31 mouse cellular contexts compared by ENCODE assay signal in the genomic region with DNA sequence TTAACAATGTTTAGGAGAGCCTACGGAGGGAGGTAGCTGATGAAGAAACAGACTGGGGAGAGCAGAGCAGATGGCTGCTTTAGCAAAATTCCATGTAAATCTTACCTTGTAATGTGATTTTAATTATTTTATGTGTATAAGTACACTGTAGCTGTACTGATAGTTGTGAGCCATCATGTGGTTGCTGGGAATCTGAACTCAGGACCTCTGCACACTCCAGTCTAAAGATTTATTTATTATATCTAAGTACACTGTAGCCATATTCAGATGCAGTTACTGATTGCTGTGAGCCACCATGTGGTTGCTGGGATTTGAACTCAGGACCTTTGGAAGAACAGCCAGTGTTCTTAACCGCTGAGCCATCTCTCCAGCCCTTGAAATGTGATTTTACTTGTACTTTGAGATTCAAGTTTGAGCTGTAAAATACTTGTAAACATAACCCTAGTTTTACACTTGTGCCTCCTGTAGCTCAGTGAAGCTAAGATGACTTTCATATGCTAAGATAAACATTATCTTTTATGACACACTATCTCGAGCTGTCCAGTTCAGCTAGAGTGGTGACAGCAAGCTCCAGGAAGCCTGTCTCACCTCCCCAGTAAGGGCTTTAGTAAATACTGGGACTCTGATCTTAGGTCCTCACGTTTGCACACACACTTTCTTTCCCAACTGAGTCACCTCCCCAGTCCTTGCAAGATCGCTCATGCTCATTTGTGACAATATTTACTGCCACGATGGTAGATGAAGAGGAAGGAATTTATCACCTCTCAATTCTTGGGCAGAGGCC. TPM values are rescaled to one million over a fixed set of nuclear protein-coding genes. Genes with fewer than 3 reads are reported as not detected.
DNase-seq lines count a peak whose midpoint lies in the region; ATAC-seq and TF ChIP-seq lines count a peak whose summit lies in the region.
"Had no signal": no experiment of that assay in that cellular context is flagged by ENCODE, and none has a peak within 500 bp of the region (broad histone marks: within the 10 kb centered on the region; RNA-seq: fewer than 3 reads in every experiment).

No protein-coding gene starts in this region.

- H3K9me3 ChIP-seq in liver, embryonic 11.5 days (ENCODE audit: control insufficient read depth, low read length): no peaks in the 10 kb centered on the region
- no peaks in the 10 kb centered on the region for H3K9me3 ChIP-seq in intestine, postnatal 0 days (ENCODE audit: control insufficient read depth)
- H3K9me3 ChIP-seq in stomach, postnatal 0 days (ENCODE audit: control insufficient read depth, low read length): no peaks in the 10 kb centered on the region
- H3K9me3 ChIP-seq in hindbrain, embryonic 10.5 days: no peaks in the 10 kb centered on the region
- H3K9me3 ChIP-seq: heart, embryonic 12.5 days; liver, embryonic 15.5 days; midbrain, embryonic 10.5 days; neural tube, embryonic 13.5 days had no signal

- H3K9ac ChIP-seq in heart, adult 2 months (ENCODE audit: low read depth, low read length): no peak overlapping the region
- H3K9ac ChIP-seq in liver, embryonic 11.5 days (ENCODE audit: low read depth, low read length): no peak overlapping the region
- H3K9ac ChIP-seq in intestine, postnatal 0 days (ENCODE audit: low read depth, low read length): no peak overlapping the region
- H3K9ac ChIP-seq in stomach, postnatal 0 days (ENCODE audit: low read length): no peak overlapping the region
- H3K9ac ChIP-seq: forebrain, postnatal 0 days; heart, embryonic 12.5 days; liver, embryonic 15.5 days; neural tube, embryonic 13.5 days had no signal

- no peak for TF ChIP-seq CTCF in heart, adult 2 months (IDR thresholded peaks at IDR 0.05)
- no peak for TF ChIP-seq CTCF in intestine, postnatal 0 days (IDR thresholded peaks at IDR 0.05; ENCODE audit: low read depth)
- TF ChIP-seq CTCF in stomach, postnatal 0 days (IDR thresholded peaks at IDR 0.05; ENCODE audit: low read depth): no peak
- TF ChIP-seq CTCF in gastrocnemius, adult 2 months (IDR thresholded peaks at IDR 0.05): no peak

- H3K4me1 ChIP-seq in heart, adult 2 months (ENCODE audit: control insufficient read depth, insufficient read depth, low read length): no peaks in the 10 kb centered on the region
- peaks cover 6% of the 10 kb centered on the region; the same call in 1 of the 2 replicates for H3K4me1 ChIP-seq in liver, embryonic 11.5 days (replicated peaks; ENCODE audit: control insufficient read depth, insufficient read depth, low read length)
- no peaks in the 10 kb centered on the region for H3K4me1 ChIP-seq in intestine, postnatal 0 days (replicated peaks; ENCODE audit: control insufficient read depth, insufficient read depth, low read length)
- H3K4me1 ChIP-seq in stomach, postnatal 0 days (replicated peaks; ENCODE audit: control insufficient read depth, insufficient read depth): no peaks in the 10 kb centered on the region
- H3K4me1 ChIP-seq in hindbrain, embryonic 10.5 days (replicated peaks): no peaks in the 10 kb centered on the region
- H3K4me1 ChIP-seq: liver, embryonic 15.5 days; midbrain, embryonic 10.5 days; neural tube, embryonic 13.5 days had no signal

- no peaks in the 10 kb centered on the region for H3K27me3 ChIP-seq in heart, adult 2 months (ENCODE audit: control insufficient read depth, insufficient read depth, low read length)
- no peaks in the 10 kb centered on the region for H3K27me3 ChIP-seq in liver, embryonic 11.5 days (replicated peaks; ENCODE audit: control insufficient read depth, insufficient read depth, low read length)
- H3K27me3 ChIP-seq in intestine, postnatal 0 days (replicated peaks; ENCODE audit: control insufficient read depth, insufficient read depth, low read length): no peaks in the 10 kb centered on the region
- H3K27me3 ChIP-seq in stomach, postnatal 0 days (ENCODE audit: control insufficient read depth, insufficient read depth, low read length): no peaks in the 10 kb centered on the region
- H3K27me3 ChIP-seq in hindbrain, embryonic 10.5 days (ENCODE audit: insufficient read depth, poor library complexity, severe bottlenecking): no peaks in the 10 kb centered on the region
- H3K27me3 ChIP-seq: heart, embryonic 12.5 days; liver, embryonic 15.5 days; neural tube, embryonic 13.5 days had no signal

- whole genome bisulfite sequencing in heart, adult 2 months: 54% methylated on average over 6 of the region's 6 CpGs
- WGBS in liver, embryonic 11.5 days: 64% methylated on average over 6 of the region's 6 CpGs
- WGBS in intestine, postnatal 0 days: 31% methylated on average over 6 of the region's 6 CpGs
- WGBS in stomach, postnatal 0 days: 53% methylated on average over 6 of the region's 6 CpGs
- 77% methylated on average over 6 of the region's 6 CpGs for WGBS in hindbrain, embryonic 10.5 days

- TF ChIP-seq EP300 in heart, adult 2 months (IDR thresholded peaks at IDR 0.05; ENCODE audit: insufficient read depth, low read depth, low read length): no peak
- no peak for TF ChIP-seq EP300 in stomach, postnatal 0 days (optimal IDR thresholded peaks at IDR 0.05)

- peak; percentile 42 for DNase-seq in heart, adult 11 months
- DNase-seq in heart, adult 2 months: no peak
- DNase-seq in liver, embryonic 11.5 days (ENCODE audit: low spot score): no peak
- DNase-seq in liver: no peak
- no peak for DNase-seq in stomach, postnatal 0 days (ENCODE audit: low spot score)
- no peak for DNase-seq in gastrocnemius, adult 2 months
- DNase-seq in hindbrain, embryonic 10.5 days (ENCODE audit: low spot score): no peak
- DNase-seq: adrenal gland, adult 8-10 months; cerebellum, adult 8-10 months; kidney, adult 18-20 months; kidney, postnatal 4 days; layer of hippocampus, adult 9-11 months; right cerebral cortex, postnatal 4 days; thymus, postnatal 25 days had no signal

- peak; percentile 56; the same call in 1 of the 2 replicates for ATAC-seq in liver, embryonic 11.5 days (replicated peaks; ENCODE audit: low FRiP score)
- ATAC-seq in intestine, postnatal 0 days: peak; percentile 80
- peak; percentile 82 for ATAC-seq in stomach, postnatal 0 days (ENCODE audit: low FRiP score, low TSS enrichment)
- ATAC-seq: activated CD4-positive, CD25-positive, alpha-beta regulatory T cell, adult 4 months; CD4-positive, CD25-positive, alpha-beta regulatory T cell, adult 4 months; forebrain, postnatal 0 days; hindbrain, postnatal 0 days; midbrain, embryonic 16.5 days had no signal

- no peak overlapping the region for H3K27ac ChIP-seq in heart, adult 2 months
- H3K27ac ChIP-seq in liver, embryonic 11.5 days (ENCODE audit: low read depth, low read length): peak overlapping the region; percentile 15; the same call in 1 of the 2 replicates
- 0 out of 2 replicates have a peak overlapping the region, but pooled peaks have one; percentile 21 for H3K27ac ChIP-seq in intestine, postnatal 0 days (ENCODE audit: low read depth, low read length)
- H3K27ac ChIP-seq in stomach, postnatal 0 days (replicated peaks): no peak overlapping the region
- H3K27ac ChIP-seq in gastrocnemius, adult 2 months: no peak overlapping the region
- no peak overlapping the region for H3K27ac ChIP-seq in hindbrain, embryonic 10.5 days
- H3K27ac ChIP-seq: hindbrain, postnatal 0 days; left cerebral cortex, adult 2 months; liver, embryonic 15.5 days; macrophage; midbrain, embryonic 10.5 days; neural tube, embryonic 13.5 days had no signal

- TF ChIP-seq POLR2A in heart, adult 2 months (IDR thresholded peaks at IDR 0.05; ENCODE audit: insufficient read depth, low read depth, low read length): no peak

- H3K79me2 ChIP-seq in heart, adult 2 months (replicated peaks; ENCODE audit: control insufficient read depth, insufficient read depth, low read length): no peaks in the 10 kb centered on the region

- intact Hi-C loops in heart, adult 2 months (cut with DNase I): loop anchor here (5.0 kb wide), 1 partner anchor 210 kb away; no protein-coding TSS in a partner anchor
- intact Hi-C loops in gastrocnemius, adult 2 months (cut with DNase I): loop anchor here (5.0 kb wide), 1 partner anchor 210 kb away; no protein-coding TSS in a partner anchor

- no peaks in the 10 kb centered on the region for H3K36me3 ChIP-seq in heart, adult 2 months (ENCODE audit: control insufficient read depth, insufficient read depth, low read length)
- peaks cover 23% of the 10 kb centered on the region for H3K36me3 ChIP-seq in liver, embryonic 11.5 days (ENCODE audit: control insufficient read depth, insufficient read depth, low read length)
- H3K36me3 ChIP-seq in intestine, postnatal 0 days (ENCODE audit: control insufficient read depth, insufficient read depth): peaks cover 31% of the 10 kb centered on the region
- peaks cover 20% of the 10 kb centered on the region for H3K36me3 ChIP-seq in stomach, postnatal 0 days (ENCODE audit: control insufficient read depth, insufficient read depth, low read length)
- peaks cover 62% of the 10 kb centered on the region for H3K36me3 ChIP-seq in hindbrain, embryonic 10.5 days

- H3K4me2 ChIP-seq in liver, embryonic 11.5 days: no peak overlapping the region
- no peak overlapping the region for H3K4me2 ChIP-seq in intestine, postnatal 0 days (replicated peaks; ENCODE audit: low read depth)
- H3K4me2 ChIP-seq in stomach, postnatal 0 days (replicated peaks; ENCODE audit: low read depth): no peak overlapping the region
- H3K4me2 ChIP-seq: heart, embryonic 12.5 days; liver, embryonic 15.5 days; neural tube, embryonic 13.5 days had no signal

- no peak overlapping the region for H3K4me3 ChIP-seq in heart, adult 2 months
- H3K4me3 ChIP-seq in liver, embryonic 11.5 days (ENCODE audit: low read depth, low read length): no peak overlapping the region
- no peak overlapping the region for H3K4me3 ChIP-seq in intestine, postnatal 0 days (ENCODE audit: low read depth, low read length)
- no peak overlapping the region for H3K4me3 ChIP-seq in stomach, postnatal 0 days (ENCODE audit: low read depth, low read length)
- H3K4me3 ChIP-seq in gastrocnemius, adult 2 months: no peak overlapping the region
- no peak overlapping the region for H3K4me3 ChIP-seq in hindbrain, embryonic 10.5 days
- H3K4me3 ChIP-seq: heart, embryonic 12.5 days; left cerebral cortex, adult 2 months; liver, embryonic 15.5 days; midbrain, embryonic 10.5 days; myocyte; neural tube, embryonic 13.5 days had no signal

RNA-seq across cellular contexts. Expression of a gene that starts 40.4 kb away (rescaled TPM):
- total RNA-seq in heart, adult 2 months (2021): 10 to 100 TPM; 76.9 to 87.4 TPM
- 29.1 and 51.5 TPM in 2 replicates for polyA plus RNA-seq in heart, adult 2 months (2012; rRNA removed)
- polyA plus RNA-seq in liver, embryonic 11.5 days (2014; fragmentation: Nextera tagmentation; extraction: Ambion mirVana): 168 and 169 TPM in 2 replicates
- 147 and 151 TPM in 2 replicates for polyA plus RNA-seq in intestine, postnatal 0 days (2015; fragmentation: Nextera tagmentation; extraction: Ambion mirVana)
- polyA plus RNA-seq in stomach, postnatal 0 days (2015; fragmentation: Nextera tagmentation; extraction: Ambion mirVana): 209 and 218 TPM in 2 replicates
- 10 to 100 TPM; 64.1 to 71.9 TPM for total RNA-seq in gastrocnemius, adult 2 months (2021)
- 156 and 180 TPM in 2 replicates for polyA plus RNA-seq in hindbrain, embryonic 10.5 days (2016; fragmentation: Nextera tagmentation; extraction: Ambion mirVana)

RNA-seq across cellular contexts. Expression of a gene that starts 44.2 kb away (rescaled TPM):
- not detected for total RNA-seq in heart, adult 2 months (2021)
- polyA plus RNA-seq in heart, adult 2 months (2012; rRNA removed): not detected in 2 replicates
- not detected in 2 replicates for polyA plus RNA-seq in liver, embryonic 11.5 days (2014; fragmentation: Nextera tagmentation; extraction: Ambion mirVana)
- 7.3 and 8.1 TPM in 2 replicates for polyA plus RNA-seq in intestine, postnatal 0 days (2015; fragmentation: Nextera tagmentation; extraction: Ambion mirVana)
- polyA plus RNA-seq in stomach, postnatal 0 days (2015; fragmentation: Nextera tagmentation; extraction: Ambion mirVana): 2.5 and 3.0 TPM in 2 replicates
- total RNA-seq in gastrocnemius, adult 2 months (2021): not detected
- polyA plus RNA-seq in hindbrain, embryonic 10.5 days (2016; fragmentation: Nextera tagmentation; extraction: Ambion mirVana): 0.42 and 0.44 TPM in 2 replicates
- total RNA-seq: gastrocnemius, postnatal 4 days; hindbrain, postnatal 0 days; left cerebral cortex, postnatal 36 days had no signal
- polyA plus RNA-seq: forebrain, embryonic 11.5 days; hindbrain, embryonic 11.5 days; liver, embryonic 15.5 days; macrophage; midbrain, embryonic 10.5 days; myocyte had no signal

Comparison
In these comparisons a context has a peak if more than half of its experiments do, and no peak if none do; other contexts are left out.
1. H3K27ac ChIP-seq: peak in liver, embryonic 11.5 days (single experiment) and intestine, postnatal 0 days (single experiment); none in heart, adult 2 months (single experiment), stomach, postnatal 0 days (single experiment), gastrocnemius, adult 2 months (single experiment) and hindbrain, embryonic 10.5 days (single experiment).
2. Peak in every context shown above with its lines, with median percentiles within 50 percentile points of each other: ATAC-seq.